Mouse (Mus musculus): ENCODE measurements around the gene Gm47283.
"Not testable (repeated sequence)": the region's sequence is repeated elsewhere in the genome, so short reads cannot be mapped to it uniquely, and the experiment has no call there.

The Gm47283 gene

GRCm38 (mm10) chrY:90784438-90784837 is at the start of gene Gm47283:
Gene Gm47283 (plus strand): TSS chrY:90784738.
- not testable (repeated sequence) for DNase-seq

- DNase-seq, result not testable (repeated sequence)
Measured at GRCm38 (mm10) chrY:90735181-90735895, 49.2 kb upstream of the Gm47283 start.

GRCm38 (mm10) chrY:90736217-90737000 is 48.1 kb upstream of the Gm47283 start:
- DNase-seq, result not testable (repeated sequence)

GRCm38 (mm10) chrY:90737606-90738430 is 46.7 kb upstream of the Gm47283 start:
- DNase-seq, result no peak

GRCm38 (mm10) chrY:90738431-90738680 is 46.2 kb upstream of the Gm47283 start:
- DNase-seq, result no peak

- DNase-seq, result peak; percentile 29 to 31
Measured at GRCm38 (mm10) chrY:90738841-90739530, 45.6 kb upstream of the Gm47283 start.

- peak; percentile 32 to 44 for DNase-seq
Measured at GRCm38 (mm10) chrY:90739531-90740012, 45.0 kb upstream of the Gm47283 start.

GRCm38 (mm10) chrY:90740013-90740561 is 44.5 kb upstream of the Gm47283 start:
- DNase-seq, result peak; percentile 29 to 50

- DNase-seq, result peak; percentile 24 to 56
Measured at GRCm38 (mm10) chrY:90741006-90741405, 43.5 kb upstream of the Gm47283 start.

- peak; percentile 24 to 49 for DNase-seq
Measured at GRCm38 (mm10) chrY:90741452-90742260, 42.9 kb upstream of the Gm47283 start.

GRCm38 (mm10) chrY:90742261-90743052 is 42.1 kb upstream of the Gm47283 start:
- DNase-seq, result peak in 1 of 2 experiments; percentile 12

GRCm38 (mm10) chrY:90743053-90743810 is 41.3 kb upstream of the Gm47283 start:
- DNase-seq, result peak; percentile 11 to 36

- DNase-seq, result peak in 1 of 2 experiments; percentile 33
Measured at GRCm38 (mm10) chrY:90743811-90744220, 40.7 kb upstream of the Gm47283 start.

- peak; percentile 90 to 100 for DNase-seq
Measured at GRCm38 (mm10) chrY:90744381-90744981, 40.1 kb upstream of the Gm47283 start.

GRCm38 (mm10) chrY:90745256-90745655 is 39.3 kb upstream of the Gm47283 start:
- not testable (repeated sequence) for DNase-seq

- DNase-seq, result not testable (repeated sequence)
Measured at GRCm38 (mm10) chrY:90754721-90755120, 29.8 kb upstream of the Gm47283 start, which contains the start of gene Gm21860. Gene Gm21860 (minus strand): TSS chrY:90754821.

GRCm38 (mm10) chrY:90839077-90839476 is 54.5 kb downstream of the Gm47283 start, which contains the start of gene Gm21748:
Gene Gm21748 (minus strand): TSS chrY:90839177.
- not testable (repeated sequence) for DNase-seq

Data from cerebellum, postnatal 14 days (tissue).